Mouse (Mus musculus) heart, postnatal 4 days (tissue): Measurements from ENCODE around the gene Cript. TPM values are rescaled to one million over a fixed set of nuclear protein-coding genes. Genes with fewer than 3 reads are reported as not detected.
A peak's percentile ranks its signal among the peaks of the same experiment; 100 is the strongest.

ENCODE experiments used
- DNase-seq: peaks from one replicate; pipeline ENCODE4 v3.0.0; 2021
- total RNA-seq, 2 experiments: library from RNA; stranded (reverse); gene quantifications; 2 replicates each; pipeline ENCODE4 v1.2.3; 2021

The Cript gene
- total RNA-seq: 10 to 100 TPM; 46.6 to 48.8 TPM

GRCm38 (mm10) chr17:87025269-87025949 lies at the start of gene Cript, which contains the start of gene Pigf:
Gene Cript, plus strand, starts transcription at chr17:87025550.
Gene Pigf, minus strand, starts transcription at chr17:87025406.
- peak; percentile 98 for DNase-seq

GRCm38 (mm10) chr17:86976387-86976786 lies 49.0 kb upstream of the Cript start:
- no peak for DNase-seq

GRCm38 (mm10) chr17:86978496-86978895 lies 46.9 kb upstream of the Cript start:
- no peak for DNase-seq

- no peak for DNase-seq
Observed at GRCm38 (mm10) chr17:86981205-86981604, 44.1 kb upstream of the Cript start.

- DNase-seq: no peak
Observed at GRCm38 (mm10) chr17:86981701-86982100, 43.6 kb upstream of the Cript start.

- no peak for DNase-seq
Observed at GRCm38 (mm10) chr17:86982497-86982896, 42.9 kb upstream of the Cript start.

- DNase-seq: peak; percentile 11
Observed at GRCm38 (mm10) chr17:86986449-86987138, 38.8 kb upstream of the Cript start.

GRCm38 (mm10) chr17:86988161-86988560 lies 37.2 kb upstream of the Cript start:
- peak; percentile 6 for DNase-seq

GRCm38 (mm10) chr17:86988601-86989184 lies 36.7 kb upstream of the Cript start:
- peak; percentile 58 for DNase-seq

- peak; percentile 2 for DNase-seq
Observed at GRCm38 (mm10) chr17:86991306-86991705, 34.0 kb upstream of the Cript start.

GRCm38 (mm10) chr17:86997323-86997722 lies 28.0 kb upstream of the Cript start:
- no peak for DNase-seq

GRCm38 (mm10) chr17:87008950-87009349 lies 16.4 kb upstream of the Cript start:
- DNase-seq: no peak

- DNase-seq: no peak
Observed at GRCm38 (mm10) chr17:87011301-87012019, 13.9 kb upstream of the Cript start.

- no peak for DNase-seq
Observed at GRCm38 (mm10) chr17:87019692-87020091, 5.7 kb upstream of the Cript start.

GRCm38 (mm10) chr17:87024491-87025242 lies 683 bp upstream of the Cript start:
- DNase-seq: no peak

GRCm38 (mm10) chr17:87036141-87037073 lies 11.1 kb downstream of the Cript start:
- DNase-seq: peak; percentile 49

GRCm38 (mm10) chr17:87038496-87038895 lies 13.1 kb downstream of the Cript start:
- no peak for DNase-seq

- no peak for DNase-seq
Observed at GRCm38 (mm10) chr17:87041739-87042138, 16.4 kb downstream of the Cript start.

- peak; percentile 94 for DNase-seq
Observed at GRCm38 (mm10) chr17:87044364-87044763, 19.0 kb downstream of the Cript start.

GRCm38 (mm10) chr17:87044796-87045195 lies 19.4 kb downstream of the Cript start:
- DNase-seq: no peak

- DNase-seq: no peak
Observed at GRCm38 (mm10) chr17:87049696-87050095, 24.3 kb downstream of the Cript start.
